Mouse (Mus musculus): ENCODE data around the gene Fgfr1op2. TPM values are rescaled to one million over a fixed set of nuclear protein-coding genes. Genes with fewer than 3 reads are reported as not detected.

Fgfr1op2 gene
- total RNA-seq, 1 experiment from 2014 or later, result 119 TPM

GRCm38 (mm10) chr6:146602601-146603000 is 25.6 kb downstream of the Fgfr1op2 start:
- peak; percentile 52 for DNase-seq

- peak; percentile 6 for DNase-seq
Observed at GRCm38 (mm10) chr6:146603651-146604050, 26.6 kb downstream of the Fgfr1op2 start.

- no peak for DNase-seq
Observed at GRCm38 (mm10) chr6:146611385-146611784, 34.4 kb downstream of the Fgfr1op2 start.

- DNase-seq, result no peak
Observed at GRCm38 (mm10) chr6:146611897-146612296, 34.9 kb downstream of the Fgfr1op2 start.

GRCm38 (mm10) chr6:146612736-146613135 is 35.7 kb downstream of the Fgfr1op2 start:
- no peak for DNase-seq

- DNase-seq, result no peak
Observed at GRCm38 (mm10) chr6:146613907-146614306, 36.9 kb downstream of the Fgfr1op2 start.

GRCm38 (mm10) chr6:146614541-146614940 is 37.5 kb downstream of the Fgfr1op2 start:
- DNase-seq, result no peak

GRCm38 (mm10) chr6:146615891-146616290 is 38.9 kb downstream of the Fgfr1op2 start:
- DNase-seq, result no peak

GRCm38 (mm10) chr6:146616670-146617069 is 39.7 kb downstream of the Fgfr1op2 start:
- no peak for DNase-seq

GRCm38 (mm10) chr6:146628123-146628522 is 51.1 kb downstream of the Fgfr1op2 start:
- no peak for DNase-seq

GRCm38 (mm10) chr6:146629781-146630756 is 53.1 kb downstream of the Fgfr1op2 start:
- no peak for DNase-seq

- peak; percentile 62 for DNase-seq
Observed at GRCm38 (mm10) chr6:146630961-146631360, 54.0 kb downstream of the Fgfr1op2 start.

GRCm38 (mm10) chr6:146631847-146632246 is 54.8 kb downstream of the Fgfr1op2 start:
- DNase-seq, result no peak

GRCm38 (mm10) chr6:146632403-146632802 is 55.4 kb downstream of the Fgfr1op2 start:
- DNase-seq, result no peak

GRCm38 (mm10) chr6:146633097-146633496 is 56.1 kb downstream of the Fgfr1op2 start:
- no peak for DNase-seq

GRCm38 (mm10) chr6:146633629-146634014 is 56.6 kb downstream of the Fgfr1op2 start:
- no peak for DNase-seq

- DNase-seq, result peak; percentile 87
Observed at GRCm38 (mm10) chr6:146634015-146634722, 57.2 kb downstream of the Fgfr1op2 start.

GRCm38 (mm10) chr6:146634759-146635606 is 58.0 kb downstream of the Fgfr1op2 start:
- DNase-seq, result no peak

GRCm38 (mm10) chr6:146636482-146636881 is 59.5 kb downstream of the Fgfr1op2 start:
- no peak for DNase-seq

GRCm38 (mm10) chr6:146640068-146640965 is 63.3 kb downstream of the Fgfr1op2 start:
- DNase-seq, result no peak

GRCm38 (mm10) chr6:146640991-146641390 is 64.0 kb downstream of the Fgfr1op2 start:
- no peak for DNase-seq
